Mouse (Mus musculus) cerebellum, postnatal 4 days (tissue): ENCODE results near the gene Tigar.

Experiments used
- DNase-seq, 2 experiments: peaks; one replicate each; pipeline ENCODE4 v3.0.0; 2022; ENCODE audit warnings: low spot score in 2 of 2, mixed read lengths in 1 of 2

Gene Tigar

GRCm38 (mm10) chr6:127109402-127109930, at the start of gene Tigar:
TSS of gene Tigar (minus strand) at chr6:127109557.
- DNase-seq = peak; percentile 85 to 93

DNA sequence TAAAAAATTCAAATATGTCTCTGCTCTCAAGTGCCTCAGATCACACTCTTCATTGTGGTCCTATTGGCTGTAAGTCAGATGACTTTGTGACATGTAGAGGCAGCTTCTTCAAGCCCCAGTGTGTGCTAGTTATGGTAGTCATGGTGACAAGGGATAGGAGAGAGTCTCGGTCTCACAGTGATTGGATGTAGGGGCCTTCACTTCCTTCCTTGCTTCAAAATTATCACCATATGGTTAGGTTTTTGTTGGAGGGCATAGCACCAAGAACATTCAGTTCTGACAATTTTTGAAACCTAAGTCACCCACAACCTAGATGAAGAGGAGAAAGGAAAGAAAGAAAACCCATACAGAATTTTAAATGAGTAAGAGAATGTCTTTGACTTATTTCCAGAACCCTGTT, 48.0 kb upstream of the Tigar start:
- DNase-seq = no peak

DNA sequence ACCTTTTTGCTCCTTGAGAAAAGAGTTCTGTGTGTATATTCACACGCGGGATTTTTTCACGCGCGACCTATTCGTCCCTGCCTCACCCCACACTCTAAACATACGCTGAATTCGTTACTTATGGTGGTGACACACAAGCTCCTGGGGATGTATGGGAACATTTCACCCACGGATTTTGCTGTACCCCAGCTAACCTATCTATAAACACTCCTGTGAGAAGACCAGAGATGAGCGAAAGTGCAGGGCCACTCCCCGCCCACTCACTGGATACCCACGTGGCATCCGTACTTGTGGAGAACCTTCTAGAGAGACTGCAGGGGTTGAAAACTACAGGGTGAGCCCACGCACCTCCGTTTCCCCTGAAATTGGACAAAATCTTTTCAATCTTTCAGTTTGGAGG, 46.1 kb upstream of the Tigar start:
- DNase-seq = no peak

- DNase-seq = no peak
These were observed 45.4 kb upstream of the Tigar start for GRCm38 (mm10) chr6:127154708-127155268.

GRCm38 (mm10) chr6:127153972-127154707, 44.8 kb upstream of the Tigar start:
- DNase-seq = no peak

GRCm38 (mm10) chr6:127153296-127153800, 44.0 kb upstream of the Tigar start:
- no peak for DNase-seq

GRCm38 (mm10) chr6:127152106-127152951, 43.0 kb upstream of the Tigar start, which contains the start of gene Ccnd2:
TSS of gene Ccnd2 (minus strand) at chr6:127152193.
- no peak for DNase-seq

GRCm38 (mm10) chr6:127151565-127152105, 42.3 kb upstream of the Tigar start:
- DNase-seq = no peak

DNA sequence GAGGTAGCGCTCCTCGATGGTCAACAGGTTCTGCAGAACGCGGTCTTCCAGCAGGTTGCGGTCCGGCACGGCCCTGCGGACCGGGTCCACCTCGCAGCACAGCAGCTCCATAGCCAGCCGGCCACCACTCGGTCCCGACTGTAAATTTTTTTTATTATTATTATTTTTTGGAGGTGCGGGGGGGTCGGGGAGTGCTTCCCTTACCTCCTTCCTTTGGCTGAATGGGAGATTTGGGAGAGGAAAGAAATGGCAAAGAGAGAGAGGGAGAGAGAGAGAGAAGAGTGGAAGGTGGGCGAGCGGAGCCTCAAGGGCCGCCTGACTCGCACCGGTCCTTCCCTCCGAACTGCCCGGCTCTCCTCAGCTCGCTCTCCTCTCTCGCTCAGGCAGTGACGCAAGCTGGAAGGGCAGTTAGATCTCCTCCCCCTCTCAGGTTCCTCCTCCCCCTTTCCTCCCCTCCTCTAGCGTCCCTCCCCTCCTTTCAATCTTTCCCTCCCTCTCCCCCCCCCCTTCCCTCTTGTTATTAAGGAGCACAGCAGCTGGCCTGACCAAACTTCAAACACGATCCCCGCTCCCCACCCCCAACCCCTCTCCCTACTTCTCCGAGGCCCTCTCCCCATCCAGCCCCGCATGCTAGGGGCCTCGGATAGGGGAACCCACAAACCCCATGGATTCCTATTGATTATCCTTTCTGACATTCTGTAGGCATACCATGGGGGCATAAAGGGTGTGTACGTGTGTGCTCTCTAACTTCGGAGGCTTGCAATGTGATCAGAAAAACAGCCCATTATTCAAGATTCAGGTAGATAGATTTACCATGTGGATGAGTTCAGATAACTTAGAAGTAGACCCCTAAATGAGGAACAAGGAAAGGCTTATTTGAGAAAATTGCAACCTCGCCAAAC, 41.6 kb upstream of the Tigar start:
- DNase-seq = peak in 1 of 2 experiments; percentile 68

DNA sequence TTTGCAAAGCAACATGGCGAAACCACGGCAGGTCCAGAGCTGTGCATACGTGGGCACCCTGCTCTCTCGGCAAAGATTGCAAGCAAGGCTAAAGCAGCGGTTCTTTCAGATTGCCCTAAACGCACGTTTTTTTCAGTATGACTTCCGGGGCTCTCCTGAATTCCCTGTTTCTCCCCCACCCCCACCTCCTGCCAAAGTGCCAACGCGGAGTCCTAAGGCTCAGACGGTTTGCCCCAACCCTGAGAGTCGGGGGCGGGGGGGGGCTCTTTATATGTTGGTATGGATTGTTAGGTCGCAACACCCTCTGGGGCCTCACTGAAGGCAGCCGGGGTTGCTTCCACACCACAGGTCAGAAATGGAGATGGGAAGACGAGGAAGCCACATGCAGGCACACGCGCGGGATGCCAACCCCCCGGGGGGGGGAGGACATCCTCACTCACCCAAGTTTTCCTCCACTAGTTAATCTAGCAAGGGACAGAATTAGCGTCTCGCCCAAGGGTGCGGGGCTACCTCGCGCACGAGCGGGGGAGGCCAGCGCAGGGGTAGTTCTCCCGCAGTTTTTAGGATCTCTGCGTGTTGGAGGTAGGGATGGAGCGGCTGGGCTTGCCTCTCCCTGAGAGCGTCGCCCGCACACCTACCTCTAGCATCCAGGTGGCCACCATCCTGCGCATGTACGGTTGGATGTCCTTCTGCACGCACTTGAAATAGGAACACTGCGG, 40.7 kb upstream of the Tigar start:
- DNase-seq = no peak

DNA sequence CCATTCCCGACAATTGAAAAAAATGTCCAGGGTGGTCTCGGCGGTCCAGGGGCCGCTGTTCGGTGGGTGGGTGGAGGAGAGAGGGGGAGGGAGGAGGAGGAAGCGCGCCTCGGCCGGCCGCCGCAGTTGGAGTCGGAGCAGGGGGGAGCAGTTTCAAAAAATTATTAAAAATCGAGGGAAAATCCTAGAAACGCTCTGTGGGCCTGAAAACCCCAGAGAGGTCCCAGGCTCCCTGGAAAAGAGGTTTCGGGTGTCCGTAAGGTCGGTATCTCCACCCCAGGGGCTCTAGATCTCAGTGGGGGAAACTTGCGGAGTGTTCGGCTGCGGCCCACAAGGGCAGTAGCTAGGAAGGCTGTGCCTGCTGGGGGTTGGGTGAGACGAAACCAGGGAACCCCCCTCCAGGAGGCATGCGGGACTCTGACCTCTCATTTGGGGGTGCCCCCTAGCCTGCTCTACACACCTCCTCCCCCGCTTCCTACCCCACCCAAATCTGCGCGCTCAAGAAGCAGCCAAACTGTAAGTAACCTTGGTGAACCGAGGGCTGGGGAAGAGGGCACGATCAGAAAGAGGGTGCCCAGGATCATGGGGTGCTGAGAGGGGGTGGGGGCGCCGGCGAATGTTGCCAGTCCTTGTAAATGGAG, 40.1 kb upstream of the Tigar start:
- DNase-seq = no peak

GRCm38 (mm10) chr6:127148526-127149302, 39.4 kb upstream of the Tigar start:
- no peak for DNase-seq

- DNase-seq = peak; percentile 79 to 92
These were observed 38.3 kb upstream of the Tigar start for GRCm38 (mm10) chr6:127147665-127148064.

DNA sequence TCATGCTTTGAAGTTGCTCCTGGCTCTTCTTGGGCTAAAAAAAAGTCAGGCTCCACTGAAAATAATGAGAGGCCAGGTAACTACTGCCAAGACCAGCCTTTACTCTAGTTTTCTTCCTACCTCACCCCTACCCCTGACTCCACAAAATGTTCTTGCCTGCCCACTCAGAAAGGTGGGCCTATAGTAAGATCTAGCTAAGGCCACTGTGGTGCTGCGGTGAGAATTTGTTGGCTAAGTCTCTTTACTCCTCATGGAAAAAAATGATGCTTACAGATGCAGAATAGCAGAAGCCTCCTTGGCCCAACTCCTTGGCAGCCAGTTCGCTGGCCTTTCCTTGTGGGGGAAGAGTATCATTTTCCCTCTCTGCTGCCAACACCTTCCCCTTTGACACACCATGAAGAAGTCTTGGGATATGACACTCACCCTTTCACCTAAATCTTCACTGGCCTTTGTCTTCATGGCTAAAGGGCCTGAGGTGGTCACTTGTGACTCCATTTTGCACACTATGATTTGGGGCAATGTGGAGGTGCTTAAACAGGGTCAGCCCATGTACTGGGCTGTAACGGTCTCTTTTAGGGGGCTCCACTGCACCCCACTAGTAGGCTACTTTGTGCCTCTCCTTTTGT, 37.1 kb upstream of the Tigar start:
- DNase-seq = no peak

GRCm38 (mm10) chr6:127145464-127146190, 36.3 kb upstream of the Tigar start:
- DNase-seq = no peak

DNA sequence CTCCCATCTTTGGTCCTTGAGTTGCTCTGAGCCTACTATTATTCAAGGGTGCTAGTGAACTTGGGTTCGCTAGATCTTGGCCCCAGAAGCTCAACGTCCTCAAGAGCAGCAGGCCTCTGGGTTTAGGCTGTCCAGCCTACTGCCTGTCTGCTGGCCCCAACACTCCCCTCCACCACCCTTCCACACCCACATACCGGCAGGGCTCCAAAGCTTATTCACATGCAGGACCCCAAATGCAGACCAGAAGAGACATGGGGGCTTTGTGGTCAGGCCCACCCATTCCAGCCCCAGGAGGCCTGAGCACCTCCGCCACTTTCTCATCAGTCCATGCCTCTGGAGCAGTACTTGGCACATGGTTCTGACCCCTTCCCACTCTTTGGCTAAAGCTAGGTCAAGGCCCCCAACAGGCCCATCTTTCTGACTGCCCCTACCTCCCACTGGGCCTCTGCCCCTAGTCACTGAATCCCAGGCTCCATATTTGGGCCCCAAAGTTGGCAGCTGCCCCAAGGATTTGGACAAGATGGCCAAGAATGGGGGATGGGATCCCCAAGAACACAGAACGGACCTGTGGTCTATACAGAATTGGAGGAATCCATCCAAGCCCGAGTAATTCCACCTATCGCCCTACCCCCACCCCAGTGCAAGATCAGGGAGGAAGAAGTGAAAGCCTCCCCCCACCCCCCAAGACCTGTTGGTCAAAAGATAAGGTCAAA, 34.4 kb upstream of the Tigar start:
- no peak for DNase-seq

- DNase-seq = no peak
These were observed 33.8 kb upstream of the Tigar start for GRCm38 (mm10) chr6:127143124-127143520.
